Mouse (Mus musculus) T-helper 2 cell (primary cell): Measurements from ENCODE around the gene Foxp2.

Source experiments
- in situ Hi-C: fragments of 300-600 bp; cut with MboI, MseI; formaldehyde crosslinking; loops from one replicate; pipeline ENCODE4 v1.15.1; 2025; ENCODE audit warnings: high pct_unique_total_duplicates

Gene Foxp2

DNA sequence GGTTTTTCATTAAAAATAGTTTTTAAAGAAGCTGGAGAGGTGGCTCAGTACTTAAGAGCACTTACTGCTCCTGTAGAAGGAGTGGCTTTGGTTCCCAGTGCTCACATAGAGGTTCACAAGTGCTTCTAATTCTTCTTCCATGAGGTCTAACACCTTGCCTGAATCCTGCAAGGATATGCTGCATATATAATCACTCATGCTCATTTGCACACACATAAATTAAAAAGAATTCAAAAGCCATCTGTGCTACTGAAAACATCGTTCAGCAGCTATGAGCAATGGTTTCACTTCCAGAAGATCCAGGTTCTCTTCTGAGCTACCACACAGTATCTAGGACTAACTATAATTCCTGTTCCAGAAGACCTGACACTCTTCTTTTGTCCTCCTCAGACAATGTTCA is 200.4 kb downstream of the Foxp2 start:
- in situ Hi-C loops: no loop called here

DNA sequence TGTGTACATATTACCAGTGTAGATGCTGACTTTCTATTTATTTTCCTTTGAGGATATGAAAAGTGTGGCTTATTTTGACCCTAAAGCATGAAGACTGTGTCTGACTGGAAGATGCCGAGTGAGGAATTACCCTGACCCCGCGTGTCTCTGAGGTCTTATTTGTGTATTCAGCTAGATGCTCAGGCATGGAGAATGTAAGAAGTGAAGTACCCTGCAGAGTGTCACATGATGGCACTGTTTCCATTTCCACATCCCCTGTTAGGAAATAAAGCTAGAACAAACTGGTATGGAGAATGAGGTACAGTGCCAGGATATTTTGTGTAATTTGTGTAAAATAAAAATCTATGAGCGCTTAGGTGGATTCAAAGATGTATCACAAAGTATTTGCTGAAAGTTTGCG is 219.8 kb downstream of the Foxp2 start:
- in situ Hi-C loops: no loop called here

DNA sequence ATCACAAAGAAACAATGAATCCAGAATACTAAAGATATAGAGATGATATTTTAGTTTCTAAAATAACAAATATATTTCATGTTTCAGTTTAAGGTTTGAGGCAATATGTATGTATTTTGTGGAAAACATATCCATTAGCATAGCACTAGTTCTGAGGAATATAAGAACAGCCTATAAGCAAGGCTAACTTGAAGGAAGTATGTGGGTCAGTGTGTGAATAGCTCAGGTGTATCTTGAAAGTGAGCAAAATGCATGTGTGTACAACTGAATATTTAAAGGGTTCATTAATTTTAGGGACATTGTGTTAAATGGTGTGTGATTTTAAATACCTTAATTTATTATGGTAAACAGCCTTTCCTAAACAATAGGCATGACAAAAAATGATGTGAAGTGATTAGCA is 220.2 kb downstream of the Foxp2 start:
- in situ Hi-C loops: no loop called here

DNA sequence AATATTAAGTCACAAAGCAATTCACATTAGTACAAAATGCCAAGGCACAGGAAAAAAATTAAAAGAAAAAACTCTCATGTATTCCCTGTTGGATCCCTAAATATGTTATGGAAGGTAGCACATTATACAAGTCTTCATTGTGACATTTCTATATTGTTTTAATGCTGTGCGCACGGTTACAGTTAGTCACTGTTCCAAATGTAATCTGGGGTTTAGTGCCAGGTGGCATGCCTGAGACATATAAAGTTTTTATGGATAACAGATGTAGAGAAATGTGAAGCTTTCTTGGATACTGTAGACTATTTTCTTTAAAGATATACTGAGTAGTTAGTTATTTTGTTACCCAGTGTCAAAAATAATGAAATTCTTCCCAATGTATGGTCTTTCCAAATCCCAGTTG is 229.0 kb downstream of the Foxp2 start:
- in situ Hi-C loops: no loop called here

DNA sequence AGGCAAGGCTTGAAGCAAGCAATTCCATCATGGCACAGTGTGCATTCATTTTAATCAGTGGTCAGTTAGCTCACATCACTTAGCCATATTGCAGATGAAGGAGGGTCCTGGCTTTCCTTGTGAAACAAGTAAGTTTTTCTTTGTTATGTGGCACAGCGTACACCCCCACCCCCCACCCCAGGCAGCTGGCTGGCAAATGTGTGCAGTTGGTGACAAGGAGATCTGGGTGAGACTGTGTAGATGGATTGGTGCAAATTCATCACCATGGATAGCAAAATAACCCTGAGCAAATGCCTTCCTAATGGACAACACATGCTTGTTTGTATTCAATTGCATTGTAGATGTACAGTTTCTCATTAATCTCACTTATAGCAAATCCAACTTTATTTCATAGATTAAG is 240.9 kb downstream of the Foxp2 start:
- in situ Hi-C loops: no loop called here

DNA sequence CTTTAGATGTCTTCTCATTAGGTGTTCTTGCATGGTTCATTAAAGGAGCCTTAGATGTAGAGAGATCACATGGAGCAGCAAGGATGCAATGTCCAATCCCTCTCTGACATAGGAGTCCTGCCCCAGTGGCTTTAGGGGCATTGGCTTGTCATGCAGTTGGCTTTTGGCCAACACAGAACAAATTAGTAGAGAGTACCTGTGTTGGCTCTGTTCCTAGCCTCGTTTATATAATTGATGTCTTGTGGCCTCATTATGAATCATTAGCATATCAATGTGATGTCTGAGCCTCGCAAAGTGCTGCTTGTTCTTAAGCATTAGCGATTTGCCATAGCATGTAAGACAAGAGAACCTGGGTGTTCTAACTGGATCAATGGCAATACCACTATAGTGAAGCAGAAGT is 250.5 kb downstream of the Foxp2 start:
- in situ Hi-C loops: no loop called here

DNA sequence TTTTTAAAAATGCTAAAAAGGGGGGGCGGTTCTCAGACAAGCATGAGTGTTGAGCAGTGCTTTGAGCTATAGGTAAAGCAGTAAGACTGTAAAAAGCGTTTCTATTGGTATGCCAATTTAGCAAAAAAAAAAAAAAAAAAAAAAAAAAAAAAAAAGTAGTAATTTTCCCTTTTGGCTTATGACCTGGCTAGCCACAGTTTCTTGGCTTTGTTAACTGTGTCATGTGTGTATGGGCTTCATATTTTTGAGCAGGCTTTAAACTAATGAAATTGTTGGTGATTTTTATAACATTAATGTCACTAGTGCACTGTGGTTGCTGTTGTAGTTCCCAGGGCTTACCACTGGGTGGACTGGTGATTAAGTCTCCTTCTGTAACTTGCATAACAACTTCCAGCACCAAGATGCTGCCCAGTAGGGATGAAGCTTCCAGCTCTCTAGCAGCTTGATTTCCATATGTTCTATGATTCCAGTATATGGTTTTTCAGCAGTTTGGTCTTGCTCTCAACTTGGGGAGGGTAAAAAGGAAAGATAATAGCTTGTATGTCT is 262.4 kb downstream of the Foxp2 start:
- in situ Hi-C loops: no loop called here

DNA sequence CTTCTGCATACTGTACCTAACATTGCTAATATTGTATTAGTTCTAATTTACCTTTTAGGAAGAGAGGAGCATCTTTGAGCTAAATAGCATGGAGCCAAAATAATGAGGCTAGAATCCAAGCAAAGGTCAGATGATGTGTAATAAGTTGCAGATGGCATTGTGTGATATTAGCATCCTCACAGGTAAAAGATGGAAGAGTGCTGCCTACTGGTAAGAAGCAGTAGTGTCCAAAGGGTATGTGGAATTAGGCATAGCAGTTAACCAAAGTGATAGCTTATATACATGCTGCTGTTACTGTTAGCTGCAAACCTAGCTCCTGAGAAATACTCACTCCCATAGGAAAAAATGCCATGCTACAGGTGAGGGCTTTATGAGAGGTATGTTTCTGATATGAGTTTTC is 275.6 kb downstream of the Foxp2 start:
- in situ Hi-C loops: no loop called here

DNA sequence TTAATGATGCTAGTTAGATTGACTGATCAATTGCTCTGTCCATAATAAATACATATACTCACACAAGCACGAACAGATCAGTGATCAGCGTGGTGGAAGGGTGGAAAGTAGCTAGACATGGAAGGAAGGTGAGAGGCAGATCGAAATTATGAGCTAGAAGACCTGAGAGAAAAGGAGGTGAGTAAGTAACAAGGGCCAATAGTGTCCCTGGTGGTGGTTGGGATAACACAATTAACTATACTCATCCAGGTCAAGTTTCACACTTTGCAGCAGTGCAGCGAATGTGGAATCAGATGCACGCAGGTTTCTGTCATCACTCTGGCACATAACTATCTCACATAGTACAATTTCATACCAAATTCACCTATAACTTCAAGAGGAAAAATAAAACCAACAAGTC is 291.7 kb downstream of the Foxp2 start:
- in situ Hi-C loops: no loop called here

DNA sequence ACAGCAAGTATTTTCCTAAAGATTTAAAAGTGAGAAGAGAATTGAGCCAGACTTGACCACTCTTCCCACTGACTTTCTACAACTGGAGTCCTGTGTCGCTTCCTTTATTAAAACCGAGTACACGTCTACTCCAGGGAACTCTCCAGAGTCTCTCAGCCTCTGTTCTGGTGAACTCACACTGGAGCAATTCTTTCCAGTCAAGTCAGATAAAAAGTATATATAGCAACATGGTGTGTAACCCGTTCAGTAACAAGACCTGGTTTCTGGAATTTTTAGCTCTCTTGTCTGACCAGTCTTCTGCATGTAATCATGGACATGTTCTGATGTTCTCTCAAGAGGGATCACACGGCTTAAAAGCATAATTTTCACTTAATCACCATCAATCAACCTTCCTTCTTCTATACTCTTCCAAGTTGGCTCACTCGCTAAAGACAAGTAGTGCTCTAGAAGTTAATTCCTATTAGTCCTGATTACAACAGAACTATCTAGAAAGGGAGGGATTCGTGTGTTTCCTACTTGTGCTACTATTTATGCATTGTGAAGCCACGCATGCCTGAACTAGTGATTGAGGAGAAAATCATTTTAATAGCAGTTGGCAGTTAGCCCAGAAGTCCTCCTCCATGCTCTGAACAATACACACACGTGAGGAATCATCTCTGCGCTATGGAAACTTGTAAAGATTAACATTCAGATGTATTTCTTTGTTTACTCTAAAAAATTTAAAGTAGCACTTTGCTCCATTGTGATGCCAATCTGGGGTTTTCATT is 341.2 kb downstream of the Foxp2 start:
- in situ Hi-C loops: no loop called here

DNA sequence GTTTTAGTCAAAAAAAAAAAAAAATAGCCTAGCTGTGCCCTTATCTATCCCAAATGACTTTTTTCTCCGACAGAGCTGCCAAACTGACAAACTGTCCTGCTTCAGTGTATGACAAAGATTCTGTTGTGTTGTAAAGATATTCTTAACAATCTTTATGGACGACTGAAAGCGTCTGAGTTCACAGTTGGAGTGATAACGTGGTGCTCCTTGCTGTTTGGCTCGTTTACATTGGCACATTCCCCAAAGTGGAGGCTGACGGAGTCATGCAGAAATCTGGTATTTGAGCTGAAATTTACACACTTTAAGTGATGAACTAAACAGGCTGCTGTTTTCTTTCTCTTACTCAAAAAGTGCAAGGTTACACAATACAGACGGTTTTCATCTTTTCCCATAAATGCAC is 356.2 kb downstream of the Foxp2 start:
- in situ Hi-C loops: no loop called here

DNA sequence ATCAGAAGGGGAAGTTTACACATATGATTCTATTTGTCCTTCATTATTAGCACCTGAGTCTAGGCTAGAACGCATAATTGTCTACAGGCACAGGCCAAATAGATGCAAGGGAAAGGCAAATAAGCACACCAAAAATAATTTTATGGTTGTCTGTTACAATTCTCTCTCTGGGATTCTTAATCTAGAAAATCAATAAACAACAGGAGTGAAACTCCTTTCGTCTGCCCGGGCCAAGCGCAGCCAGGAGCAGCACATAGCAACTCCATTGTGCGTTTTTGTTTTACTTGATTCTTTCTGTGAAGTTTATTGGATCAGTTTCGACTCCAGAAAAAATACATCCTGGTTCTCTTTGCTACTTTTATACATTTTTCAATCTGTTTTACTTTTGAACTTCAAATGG is 356.7 kb downstream of the Foxp2 start:
- in situ Hi-C loops: no loop called here

DNA sequence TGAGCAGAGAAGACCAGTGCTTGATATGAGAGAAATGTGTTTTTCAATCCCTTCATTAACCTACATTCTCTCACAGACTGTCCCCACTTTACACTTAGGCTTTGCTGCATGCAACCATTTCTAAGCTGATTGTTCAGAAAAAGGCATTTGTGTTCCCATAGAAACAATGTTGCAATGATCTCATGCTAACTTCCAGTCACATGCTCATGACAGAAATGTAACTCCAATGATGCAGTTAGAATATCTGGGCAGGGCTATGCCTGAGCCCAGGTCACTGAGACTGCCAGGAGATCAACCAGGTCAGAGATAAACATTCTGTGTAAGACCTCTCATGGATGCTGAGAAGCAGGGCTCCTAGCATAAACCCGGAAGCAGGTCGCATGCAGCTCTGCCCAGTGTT is 367.0 kb downstream of the Foxp2 start:
- in situ Hi-C loops: no loop called here

DNA sequence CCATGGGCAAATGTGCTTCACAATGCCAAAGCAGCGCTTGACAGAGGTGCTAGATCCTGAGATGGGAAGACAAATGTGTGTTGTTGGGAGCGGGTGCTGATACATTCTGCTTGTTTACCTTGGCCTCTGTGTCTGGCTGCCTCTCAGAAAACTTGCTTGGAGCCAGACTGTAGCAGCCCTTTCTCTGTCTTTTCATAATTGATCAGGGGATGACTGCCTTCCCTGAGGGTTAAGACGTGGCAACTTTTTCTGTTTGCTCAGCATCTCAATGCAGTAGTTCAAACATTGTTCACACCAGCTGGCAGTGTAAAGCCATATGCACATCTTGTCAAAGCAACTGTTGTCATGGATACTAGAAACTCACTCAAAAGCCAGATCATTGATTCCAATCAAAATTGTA is 384.1 kb downstream of the Foxp2 start:
- in situ Hi-C loops: no loop called here

DNA sequence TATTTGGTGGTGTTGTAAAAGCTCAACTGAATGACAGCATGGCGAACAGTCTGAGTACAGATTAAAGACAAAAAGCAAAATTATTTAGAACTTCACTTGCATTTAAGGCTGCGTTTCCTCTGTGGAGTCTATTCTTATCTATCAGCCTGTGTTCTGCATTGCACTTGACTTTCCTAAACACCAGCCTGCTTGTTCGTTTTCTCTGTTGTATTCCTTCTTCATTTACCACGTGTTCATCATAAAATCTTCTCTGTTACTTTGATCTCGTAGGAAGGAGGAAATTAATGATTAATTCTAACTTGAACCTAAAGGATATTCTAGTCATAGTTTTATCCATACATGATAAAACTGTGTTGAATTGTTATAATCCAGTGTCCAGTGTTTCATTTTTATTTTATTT is 392.9 kb downstream of the Foxp2 start:
- in situ Hi-C loops: no loop called here

DNA sequence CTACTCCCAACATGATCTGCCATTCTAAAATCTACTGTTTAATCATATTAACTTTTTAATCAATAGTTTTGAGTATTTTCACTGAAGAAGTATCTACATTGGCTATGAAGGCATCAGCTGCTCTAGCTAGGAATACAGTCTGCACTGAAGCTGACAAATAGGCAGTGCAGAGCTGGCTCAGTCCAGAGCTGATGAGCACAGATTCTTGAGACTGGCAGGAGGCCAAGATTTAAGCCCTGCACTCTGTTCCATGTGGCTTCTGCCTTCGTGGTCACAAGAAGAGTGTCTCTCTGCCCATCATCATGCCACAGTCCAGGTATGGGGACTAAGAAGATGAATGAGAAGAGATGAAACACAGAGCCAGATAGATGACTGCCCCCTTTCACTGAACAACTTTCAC is 398.1 kb downstream of the Foxp2 start:
- in situ Hi-C loops: no loop called here

DNA sequence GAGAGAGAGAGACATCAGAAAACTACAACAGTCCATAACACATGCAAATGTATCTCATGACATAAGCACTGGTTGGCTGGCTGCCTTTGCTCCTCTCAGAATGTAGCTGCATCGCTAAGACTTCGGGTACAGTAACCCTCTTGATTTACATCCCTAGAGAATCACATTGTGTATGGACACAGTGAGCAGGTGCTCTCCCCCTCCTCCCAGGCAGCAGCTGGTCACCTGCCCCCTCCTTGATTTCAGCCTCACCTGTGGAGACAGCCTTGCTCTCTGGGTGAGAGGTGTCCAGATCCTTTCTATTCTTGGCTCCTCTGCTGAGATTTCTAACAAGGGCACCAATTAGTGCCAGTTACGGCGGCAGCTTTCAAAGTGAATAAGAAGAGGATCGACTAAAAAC is 409.5 kb downstream of the Foxp2 start:
- in situ Hi-C loops: no loop called here

DNA sequence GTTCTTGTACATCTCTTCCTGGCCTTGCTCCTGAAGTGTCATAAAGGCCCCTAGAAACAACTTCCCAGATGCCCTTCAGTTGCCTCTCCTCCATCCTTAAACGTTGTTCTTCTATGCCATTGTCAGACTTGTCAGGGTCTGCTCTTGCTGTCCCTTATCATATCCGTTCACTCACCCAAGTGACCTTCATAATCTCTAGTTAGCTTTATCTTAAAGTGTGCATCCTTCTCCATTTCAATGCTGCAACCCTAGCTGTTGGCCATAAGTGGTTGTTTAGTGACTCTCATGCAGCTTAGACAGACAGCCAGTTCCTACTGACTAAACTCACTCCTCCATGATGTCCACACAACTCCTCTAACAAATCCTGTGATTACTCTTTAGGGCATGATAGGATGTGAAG is 415.8 kb downstream of the Foxp2 start:
- in situ Hi-C loops: no loop called here

DNA sequence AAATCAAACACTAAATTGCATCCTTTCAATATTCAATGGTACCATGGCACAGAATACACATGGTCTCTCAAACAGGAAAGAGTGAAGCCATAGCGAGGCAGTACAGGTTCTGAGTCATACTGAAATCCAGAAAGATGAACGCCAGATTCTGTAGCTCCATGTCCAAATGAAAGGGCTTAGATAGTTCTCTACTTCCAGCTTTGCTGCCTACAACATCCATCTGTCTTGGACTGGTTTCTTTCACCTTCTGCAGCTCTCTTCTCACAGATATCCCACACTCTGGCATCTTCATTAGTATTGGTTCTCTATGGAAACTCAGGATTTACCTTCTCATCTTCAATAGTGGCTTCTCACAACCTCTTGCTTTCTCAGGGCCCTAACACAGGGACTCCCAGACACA is 417.2 kb downstream of the Foxp2 start:
- in situ Hi-C loops: no loop called here

DNA sequence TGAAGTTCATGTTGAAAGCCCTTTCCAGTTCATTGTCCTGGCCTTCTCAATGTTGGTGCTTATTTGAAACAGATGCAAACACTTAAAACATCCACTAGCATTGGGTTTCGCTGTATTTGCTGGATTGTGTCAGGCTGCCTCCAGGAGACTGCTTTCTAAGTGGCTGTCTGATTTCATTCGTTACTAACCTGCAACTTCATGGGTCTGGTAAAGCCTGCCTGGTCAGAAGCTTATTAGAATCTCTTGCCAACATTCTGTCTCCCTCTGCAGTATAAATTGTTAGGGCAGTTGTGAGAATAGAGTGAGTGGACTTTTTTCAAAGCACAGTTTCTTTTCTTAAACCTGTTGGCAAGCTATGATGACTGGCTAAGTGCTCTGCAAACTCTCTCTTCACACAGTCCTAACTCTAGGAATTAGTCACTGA is 420.4 kb downstream of the Foxp2 start:
- in situ Hi-C loops: no loop called here

DNA sequence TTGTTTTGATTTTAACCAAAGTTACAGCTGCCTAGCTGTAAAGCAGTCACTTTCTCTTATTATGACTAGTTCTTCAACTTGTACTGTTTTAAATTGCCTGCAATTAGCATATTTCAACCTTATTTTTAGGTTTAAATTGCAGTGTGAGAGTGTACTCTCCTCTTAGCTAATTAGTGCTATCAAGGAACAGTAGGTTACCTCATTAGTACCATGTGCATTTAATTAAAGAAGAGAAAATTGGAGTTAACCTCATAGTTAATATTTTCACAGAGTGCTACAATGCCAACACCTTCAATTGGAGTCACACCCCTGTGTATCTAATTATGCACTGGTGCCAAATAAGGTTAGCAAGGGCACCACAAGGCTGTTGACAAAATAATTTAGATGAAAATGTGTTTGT is 421.9 kb downstream of the Foxp2 start:
- in situ Hi-C loops: no loop called here

DNA sequence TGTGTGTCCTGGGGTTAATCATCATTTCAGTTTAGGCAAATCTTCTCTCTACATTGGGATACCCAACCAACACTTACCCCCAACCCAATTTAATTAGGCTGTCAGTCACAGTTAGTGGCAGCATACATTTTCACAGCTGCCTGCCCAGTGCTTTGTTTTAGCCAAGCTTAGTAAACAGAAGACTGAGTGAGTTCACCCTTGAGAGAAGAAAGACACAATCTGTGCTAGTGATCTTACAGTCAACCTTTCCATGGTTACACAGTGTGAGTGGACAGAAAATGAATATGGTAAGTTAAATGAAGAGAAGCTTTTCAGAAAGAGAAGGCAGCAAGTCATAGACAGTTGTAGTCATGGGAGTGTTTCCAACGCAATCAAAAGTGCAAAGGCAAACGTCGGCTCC is 446.6 kb downstream of the Foxp2 start:
- in situ Hi-C loops: no loop called here

DNA sequence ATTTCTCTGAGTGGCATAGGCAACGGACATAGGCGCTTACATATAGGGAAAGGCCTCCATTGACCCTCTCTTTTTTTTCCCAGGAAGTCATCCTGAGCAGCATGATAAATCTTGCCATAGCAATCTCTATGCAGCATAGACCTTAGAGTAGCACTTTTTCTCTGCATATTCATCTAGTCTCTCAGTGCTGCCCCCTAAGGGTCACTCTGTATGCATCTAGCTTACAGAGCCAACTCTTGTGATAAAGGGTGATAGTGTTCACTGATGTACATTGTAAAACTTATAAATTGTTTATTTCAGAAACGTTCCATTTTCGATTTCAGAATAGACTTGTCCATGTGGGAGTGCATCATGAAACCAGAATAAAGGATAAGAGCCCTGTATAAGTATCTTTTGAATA is 454.7 kb downstream of the Foxp2 start:
- in situ Hi-C loops: no loop called here

DNA sequence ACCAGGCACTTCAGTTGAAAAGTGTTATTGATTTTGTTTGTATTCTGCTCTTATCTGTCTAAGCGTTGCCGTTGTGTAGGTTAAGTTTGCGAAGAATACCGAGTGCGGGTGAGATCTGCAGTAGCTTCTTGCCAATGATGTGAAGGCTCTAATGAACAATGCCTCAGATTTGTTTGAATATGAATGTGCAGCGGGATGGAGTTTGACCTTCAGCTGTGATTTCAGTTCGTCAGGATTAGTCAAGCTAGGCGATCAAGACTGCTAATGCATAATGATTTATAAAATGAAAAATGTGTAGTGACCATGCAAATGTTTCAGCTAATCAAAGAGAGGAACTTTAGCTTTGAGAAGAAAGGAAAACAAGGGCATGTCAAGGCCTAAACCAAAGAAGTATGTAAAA is 469.1 kb downstream of the Foxp2 start:
- in situ Hi-C loops: no loop called here
